Mouse (Mus musculus) ovary, postnatal 14 days (tissue): ENCODE data around the gene Maml3.

Source experiments
- DNase-seq: peaks from one replicate; pipeline ENCODE4 v3.0.0; 2022; ENCODE audit warnings: low spot score

Maml3 gene

GRCm38 (mm10) chr3:51825530-51825929 lies 279.3 kb downstream of the Maml3 start:
- DNase-seq: no peak

GRCm38 (mm10) chr3:51824506-51824905 lies 280.4 kb downstream of the Maml3 start:
- no peak for DNase-seq

- no peak for DNase-seq
These were observed 283.3 kb downstream of the Maml3 start for GRCm38 (mm10) chr3:51821551-51821950.

- DNase-seq: no peak
These were observed 285.8 kb downstream of the Maml3 start for GRCm38 (mm10) chr3:51819109-51819508.

- no peak for DNase-seq
These were observed 287.0 kb downstream of the Maml3 start for GRCm38 (mm10) chr3:51817919-51818318.

GRCm38 (mm10) chr3:51817329-51817728 lies 287.5 kb downstream of the Maml3 start:
- DNase-seq: no peak

GRCm38 (mm10) chr3:51816517-51817285 lies 288.2 kb downstream of the Maml3 start:
- no peak for DNase-seq

GRCm38 (mm10) chr3:51814073-51814472 lies 290.8 kb downstream of the Maml3 start:
- DNase-seq: no peak

- no peak for DNase-seq
These were observed 291.7 kb downstream of the Maml3 start for GRCm38 (mm10) chr3:51813186-51813585.

GRCm38 (mm10) chr3:51810731-51811130 lies 294.1 kb downstream of the Maml3 start:
- no peak for DNase-seq

- no peak for DNase-seq
These were observed 295.1 kb downstream of the Maml3 start for GRCm38 (mm10) chr3:51809822-51810221.

GRCm38 (mm10) chr3:51807981-51808870 lies 296.6 kb downstream of the Maml3 start:
- DNase-seq: no peak

GRCm38 (mm10) chr3:51805488-51806318 lies 299.2 kb downstream of the Maml3 start:
- no peak for DNase-seq

- no peak for DNase-seq
These were observed 301.0 kb downstream of the Maml3 start for GRCm38 (mm10) chr3:51803903-51804302.

GRCm38 (mm10) chr3:51799650-51800049 lies 305.2 kb downstream of the Maml3 start:
- DNase-seq: no peak

- no peak for DNase-seq
These were observed 308.0 kb downstream of the Maml3 start for GRCm38 (mm10) chr3:51796838-51797237.

GRCm38 (mm10) chr3:51796219-51796828 lies 308.6 kb downstream of the Maml3 start:
- no peak for DNase-seq

- no peak for DNase-seq
These were observed 313.3 kb downstream of the Maml3 start for GRCm38 (mm10) chr3:51791542-51791941.

GRCm38 (mm10) chr3:51789389-51789904 lies 315.4 kb downstream of the Maml3 start:
- no peak for DNase-seq

- peak; percentile 39 for DNase-seq
These were observed 316.1 kb downstream of the Maml3 start for GRCm38 (mm10) chr3:51788591-51789339.

- no peak for DNase-seq
These were observed 316.9 kb downstream of the Maml3 start for GRCm38 (mm10) chr3:51787945-51788344.
